Mouse (Mus musculus): Measurements from ENCODE around the gene Grpel1. TPM values are rescaled to one million over a fixed set of nuclear protein-coding genes. Genes with fewer than 3 reads are reported as not detected.

Grpel1 gene
- 24.9 TPM for total RNA-seq (2023)

GRCm38 (mm10) chr5:36464709-36465661 is at the start of gene Grpel1:
Gene Grpel1, plus strand, starts transcription at chr5:36464998.

GRCm38 (mm10) chr5:36484171-36484990 is 19.6 kb downstream of the Grpel1 start, which contains the start of the genes Tada2b and Ccdc96:
Gene Tada2b, minus strand, starts transcription at chr5:36484285.
Gene Ccdc96, plus strand, starts transcription at chr5:36484588.

Other genes with a start within 250 kb of the Grpel1 start
- gene Sorcs2, start 66.9 kb upstream of the Grpel1 start, total RNA-seq (2023) = 7.1 TPM
- gene Tada2b, start 19.3 kb downstream of the Grpel1 start, total RNA-seq (2023) = 22.4 TPM
- 0.27 TPM for gene Ccdc96, start 19.6 kb downstream of the Grpel1 start, total RNA-seq (2023)
- 71.2 TPM for gene Tbc1d14, start 128.3 kb downstream of the Grpel1 start, total RNA-seq (2023)
- gene D5Ertd579e, start 231.0 kb downstream of the Grpel1 start, total RNA-seq (2023) = 29.6 TPM

Measured in CD4-positive naive resting alpha-beta T cell, adult 57 days (primary cell).